Mouse (Mus musculus) olfactory bulb, adult 2 months (tissue): ENCODE results near the gene Agps.

Source experiments
- CTCF ChIP-seq: fragments of 200-500 bp; IDR thresholded peaks from 2 replicates; pipeline ENCODE4 v1.5.1; 2012; ENCODE audit warnings: low read depth, mild to moderate bottlenecking, low read length, moderate library complexity; ENCODE audit not compliant: insufficient read depth
- POLR2A ChIP-seq: fragments of 200-500 bp; IDR thresholded peaks from 2 replicates; pipeline ENCODE4 v1.6.1; 2012; ENCODE audit warnings: mild to moderate bottlenecking, low read depth, low read length, moderate library complexity; ENCODE audit not compliant: insufficient read depth

DNA sequence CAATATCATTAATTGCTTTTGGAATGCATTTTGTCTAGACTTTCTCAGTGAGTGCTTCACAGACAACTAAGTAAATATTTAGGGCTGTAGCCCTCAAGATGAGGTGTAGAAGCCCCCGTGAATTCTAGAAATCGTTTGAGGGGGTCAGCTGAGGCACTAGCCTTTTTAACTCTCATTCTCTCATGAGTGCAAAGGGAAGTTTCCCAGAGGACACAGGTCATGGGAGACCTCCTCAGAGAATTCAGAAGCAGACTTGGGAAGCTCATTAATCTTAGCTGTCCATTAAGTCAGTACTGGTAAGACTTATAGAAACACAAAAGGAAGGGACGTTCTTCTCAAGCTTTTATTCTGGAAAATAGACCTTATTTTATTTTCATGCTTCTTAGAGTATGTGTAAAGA, 7.1 kb upstream of the Agps start:
- TF ChIP-seq CTCF: no peak
- TF ChIP-seq POLR2A: no peak
